Mouse (Mus musculus): ENCODE data around the gene Bag5. TPM values are rescaled to one million over a fixed set of nuclear protein-coding genes. Genes with fewer than 3 reads are reported as not detected.

The Bag5 gene
- polyA plus RNA-seq, 1 experiment from 2014 or later: 51.4 TPM

Other genes with a start within 250 kb of the Bag5 start
- gene Gm266, start 227.4 kb downstream of the Bag5 start, polyA plus RNA-seq (2015; fragmentation: Nextera tagmentation; extraction: Ambion mirVana): 91.7 and 93.3 TPM in 2 replicates
- gene Eif5, start 175.2 kb downstream of the Bag5 start, polyA plus RNA-seq (2015; fragmentation: Nextera tagmentation; extraction: Ambion mirVana): 577 and 624 TPM in 2 replicates
- 39.7 and 50.3 TPM in 2 replicates for gene Mark3, start 138.7 kb downstream of the Bag5 start, polyA plus RNA-seq (2015; fragmentation: Nextera tagmentation; extraction: Ambion mirVana)
- gene Ckb, start 40.9 kb downstream of the Bag5 start, polyA plus RNA-seq (2015; fragmentation: Nextera tagmentation; extraction: Ambion mirVana): 126 and 154 TPM in 2 replicates
- gene Trmt61a, start 35.2 kb downstream of the Bag5 start, polyA plus RNA-seq (2015; fragmentation: Nextera tagmentation; extraction: Ambion mirVana): 10.7 and 12.8 TPM in 2 replicates
- gene Apopt1, start within 50 bp of the Bag5 start, polyA plus RNA-seq (2015; fragmentation: Nextera tagmentation; extraction: Ambion mirVana): 53.5 and 57.4 TPM in 2 replicates
- gene Klc1, start 45.6 kb upstream of the Bag5 start, polyA plus RNA-seq (2015; fragmentation: Nextera tagmentation; extraction: Ambion mirVana): 81.8 and 98.5 TPM in 2 replicates
- gene Xrcc3, start 100.6 kb upstream of the Bag5 start, polyA plus RNA-seq (2015; fragmentation: Nextera tagmentation; extraction: Ambion mirVana): 14.0 and 14.3 TPM in 2 replicates
- gene Zfyve21, start 100.9 kb upstream of the Bag5 start, polyA plus RNA-seq (2015; fragmentation: Nextera tagmentation; extraction: Ambion mirVana): 117 and 125 TPM in 2 replicates
- gene Ppp1r13b, start 194.9 kb upstream of the Bag5 start, polyA plus RNA-seq (2015; fragmentation: Nextera tagmentation; extraction: Ambion mirVana): 14.5 and 18.5 TPM in 2 replicates

All from kidney, embryonic 15.5 days (tissue).